Mouse (Mus musculus) heart, adult 2 months (tissue): ENCODE results near the gene Syn3.

Source experiments
- CTCF ChIP-seq: fragments of 200-600 bp; IDR thresholded peaks from 2 replicates; pipeline ENCODE4 v1.8.1; 2022; ENCODE audit warnings: antibody characterized with exemption, mild to moderate bottlenecking, moderate library complexity
- POLR2A ChIP-seq: fragments of 200-500 bp; IDR thresholded peaks from 2 replicates; pipeline ENCODE4 v1.6.1; 2011; ENCODE audit warnings: mild to moderate bottlenecking, low read depth, low read length, control low read depth; ENCODE audit not compliant: insufficient read depth

- TF ChIP-seq CTCF (no peak), POLR2A (no peak)
Observed at GRCm38 (mm10) chr10:86123224-86123623, 375.5 kb downstream of the Syn3 start.
